Mouse (Mus musculus): Measurements from ENCODE around the gene Aurka. TPM values are rescaled to one million over a fixed set of nuclear protein-coding genes. Genes with fewer than 3 reads are reported as not detected.

Gene Aurka
- total RNA-seq (2023) = 5.6 TPM

DNA sequence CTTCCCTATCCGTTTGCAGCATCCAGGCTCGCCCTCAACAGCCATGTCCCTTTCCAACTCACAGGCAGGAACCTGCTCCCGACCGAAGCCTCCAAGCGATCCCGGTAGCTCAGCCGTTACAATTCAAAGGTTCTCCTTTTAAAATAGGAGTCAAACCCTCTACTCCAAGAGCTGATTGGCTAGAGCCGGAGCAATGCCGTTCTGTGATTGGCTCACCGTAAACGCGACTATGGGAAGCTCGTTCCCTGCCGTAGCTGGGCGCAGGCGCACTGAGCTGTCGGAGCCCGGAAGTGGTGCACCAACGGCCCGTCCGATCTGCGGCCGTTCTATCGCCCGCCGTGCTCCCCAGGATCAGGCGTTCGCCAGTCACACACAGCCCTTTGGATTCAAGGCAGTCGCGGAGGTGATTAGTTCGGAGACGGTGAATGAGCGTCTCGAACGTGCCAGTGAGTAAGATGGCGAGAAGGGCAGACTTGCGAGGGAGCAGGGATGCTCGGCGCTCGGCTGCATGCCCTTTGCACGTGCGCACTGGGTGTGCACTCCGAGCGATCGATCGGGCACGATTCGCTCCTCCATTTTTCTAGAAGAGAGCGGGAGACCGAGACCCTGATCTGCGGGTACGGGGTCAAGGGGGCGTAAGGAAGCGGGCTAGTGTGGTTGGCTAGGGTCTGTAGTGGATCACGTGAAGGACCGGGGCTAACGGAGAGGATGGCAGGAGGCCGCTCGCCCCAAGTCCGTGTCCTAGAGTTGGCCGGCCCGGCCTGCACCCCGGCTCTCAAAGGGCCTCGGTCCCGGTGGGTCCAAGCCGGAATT, at the start of gene Aurka, which contains the start of gene Cstf1:
Gene Aurka (minus strand): TSS at position 125 of the 813 bp plus-strand sequence.
Gene Cstf1 (plus strand): TSS at position 271 of the 813 bp plus-strand sequence.

DNA sequence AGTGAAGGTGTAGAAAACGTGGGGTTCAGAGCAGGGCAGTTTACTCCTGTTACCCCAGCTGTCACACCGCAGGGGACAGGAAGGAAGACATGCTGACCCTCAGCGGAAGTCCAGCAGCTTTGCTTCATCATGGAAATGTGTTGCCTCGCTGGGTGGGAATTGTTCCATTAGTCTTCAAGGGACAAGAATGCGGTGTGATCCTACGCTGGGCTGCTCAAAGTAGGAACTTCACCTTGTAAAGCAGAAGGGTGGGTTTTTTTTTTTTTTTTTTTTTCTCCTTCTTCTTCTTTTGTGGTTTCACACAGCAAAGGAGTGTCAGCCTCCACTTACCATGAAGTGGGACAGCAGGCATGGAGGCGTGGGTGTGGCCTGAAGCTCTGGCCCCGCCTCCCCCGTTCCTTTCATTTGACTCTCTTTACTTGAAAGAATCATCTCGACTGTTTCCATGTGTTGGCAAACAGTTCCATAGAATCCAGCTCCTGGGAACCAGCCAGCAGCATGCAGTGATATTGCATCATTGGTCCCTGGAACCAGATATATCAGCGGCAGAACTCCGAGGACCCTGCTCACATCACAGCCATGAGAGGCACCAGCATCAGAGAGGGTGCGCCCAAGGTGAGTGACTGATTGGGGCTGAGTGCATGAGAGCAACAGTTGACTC, 23.2 kb upstream of the Aurka start, which contains the start of gene Cass4:
Gene Cass4 (plus strand): TSS at position 404 of the 661 bp plus-strand sequence.

DNA sequence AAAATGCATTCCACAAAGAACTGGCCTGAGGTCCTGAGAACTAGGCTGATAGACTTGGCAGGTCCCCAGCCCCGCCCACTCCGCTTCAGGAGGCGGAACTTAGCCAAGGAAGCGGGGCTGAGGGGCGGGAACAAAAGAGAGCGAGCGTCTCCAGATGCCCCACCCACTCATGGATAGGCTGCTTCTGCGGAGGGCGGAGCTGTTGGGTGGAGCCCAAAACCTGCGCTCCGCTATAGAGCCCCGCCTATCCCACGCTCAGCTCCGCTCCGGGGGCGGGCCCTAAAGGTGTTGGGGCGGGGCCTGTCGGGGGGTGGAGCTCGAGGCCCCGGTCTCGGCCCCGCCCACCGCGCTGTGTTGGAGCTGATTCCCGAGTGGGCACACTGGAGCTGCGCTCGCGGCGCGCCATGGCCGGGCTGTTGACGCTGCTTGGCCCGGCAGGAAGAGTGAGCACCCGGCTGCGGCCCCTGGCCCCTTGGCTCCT, 25.0 kb downstream of the Aurka start, which contains the start of gene Fam210b:
Gene Fam210b (plus strand): TSS at position 308 of the 481 bp plus-strand sequence.

Other genes with a start within 250 kb of the Aurka start
- not detected for gene Mc3r, start 122.0 kb downstream of the Aurka start, total RNA-seq (2023)
- gene Fam210b, start 25.0 kb downstream of the Aurka start, total RNA-seq (2023) = 9.4 TPM
- 36.5 TPM for gene Cstf1, start 146 bp upstream of the Aurka start, total RNA-seq (2023)
- gene Cass4, start 23.3 kb upstream of the Aurka start, total RNA-seq (2023) = 0.61 TPM
- 73.7 TPM for gene Rtf2, start 70.0 kb upstream of the Aurka start, total RNA-seq (2023)
- gene Gcnt7, start 88.1 kb upstream of the Aurka start, total RNA-seq (2023) = not detected
- 7.2 TPM for gene Fam209, start 102.0 kb upstream of the Aurka start, total RNA-seq (2023)
- not detected for gene Tfap2c, start 179.1 kb upstream of the Aurka start, total RNA-seq (2023)

Data from CD8-positive naive resting alpha-beta T cell, adult 57 days (primary cell).